Mouse (Mus musculus) T-helper 1 cell (primary cell): Measurements from ENCODE around the gene Tek.
"Not testable (repeated sequence)": the region's sequence is repeated elsewhere in the genome, so short reads cannot be mapped to it uniquely, and the experiment has no call there.

ENCODE experiments used
- in situ Hi-C: fragments of 300-600 bp; cut with MboI, MseI; formaldehyde crosslinking; loops from one replicate; pipeline ENCODE4 v1.15.1; 2025; ENCODE audit warnings: high pct_unique_total_duplicates

Gene Tek

GRCm38 (mm10) chr4:94738838-94739731, at the start of gene Tek:
TSS of gene Tek (plus strand) at chr4:94739289.
- in situ Hi-C loops, result no loop called here

GRCm38 (mm10) chr4:94689804-94690203, 49.3 kb upstream of the Tek start:
- in situ Hi-C loops, result not testable (repeated sequence)

- in situ Hi-C loops, result no loop called here
Measured at GRCm38 (mm10) chr4:94691078-94691477, 48.0 kb upstream of the Tek start.

GRCm38 (mm10) chr4:94692175-94692574, 46.9 kb upstream of the Tek start:
- in situ Hi-C loops, result no loop called here

- in situ Hi-C loops, result no loop called here
Measured at GRCm38 (mm10) chr4:94696368-94696767, 42.7 kb upstream of the Tek start.

- in situ Hi-C loops, result no loop called here
Measured at GRCm38 (mm10) chr4:94711002-94711401, 28.1 kb upstream of the Tek start.

GRCm38 (mm10) chr4:94711426-94711825, 27.7 kb upstream of the Tek start:
- in situ Hi-C loops, result no loop called here

GRCm38 (mm10) chr4:94713741-94714140, 25.3 kb upstream of the Tek start:
- in situ Hi-C loops, result no loop called here

- in situ Hi-C loops, result no loop called here
Measured at GRCm38 (mm10) chr4:94715166-94715565, 23.9 kb upstream of the Tek start.

- in situ Hi-C loops, result no loop called here
Measured at GRCm38 (mm10) chr4:94725799-94726198, 13.3 kb upstream of the Tek start.

- in situ Hi-C loops, result no loop called here
Measured at GRCm38 (mm10) chr4:94732721-94733120, 6.4 kb upstream of the Tek start.

- in situ Hi-C loops, result no loop called here
Measured at GRCm38 (mm10) chr4:94737326-94738295, 1.5 kb upstream of the Tek start.

- in situ Hi-C loops, result no loop called here
Measured at GRCm38 (mm10) chr4:94741824-94742223, 2.7 kb downstream of the Tek start.

GRCm38 (mm10) chr4:94745749-94746148, 6.7 kb downstream of the Tek start:
- in situ Hi-C loops, result no loop called here

- in situ Hi-C loops, result no loop called here
Measured at GRCm38 (mm10) chr4:94746387-94746811, 7.3 kb downstream of the Tek start.

GRCm38 (mm10) chr4:94747338-94747737, 8.2 kb downstream of the Tek start:
- in situ Hi-C loops, result no loop called here

GRCm38 (mm10) chr4:94752512-94752911, 13.4 kb downstream of the Tek start:
- in situ Hi-C loops, result loop anchor here (5.0 to 25.0 kb wide), 2 partner anchors 85 to 540 kb away; no protein-coding TSS in a partner anchor

- in situ Hi-C loops, result loop anchor here (25.0 kb wide), 1 partner anchor 553 kb away; no protein-coding TSS in a partner anchor
Measured at GRCm38 (mm10) chr4:94765217-94765616, 26.1 kb downstream of the Tek start.

- in situ Hi-C loops, result loop anchor here (25.0 kb wide), 1 partner anchor 554 kb away; no protein-coding TSS in a partner anchor
Measured at GRCm38 (mm10) chr4:94766176-94766575, 27.1 kb downstream of the Tek start.

- in situ Hi-C loops, result loop anchor here (25.0 kb wide), 1 partner anchor 556 kb away; no protein-coding TSS in a partner anchor
Measured at GRCm38 (mm10) chr4:94768624-94769023, 29.5 kb downstream of the Tek start.

- in situ Hi-C loops, result no loop called here
Measured at GRCm38 (mm10) chr4:94781043-94781442, 42.0 kb downstream of the Tek start.

GRCm38 (mm10) chr4:94785921-94786320, 46.8 kb downstream of the Tek start:
- in situ Hi-C loops, result no loop called here
